Mouse (Mus musculus) CH12.LX (cell line): ENCODE measurements at regions not wholly inside any gene's neighbourhood (a gene's known extent, or its start where the extent isn't known, plus 50 kb on each side); places are given as distances from the start of the nearest gene placed in this dataset.

Source experiments
- CHD2 ChIP-seq: IDR thresholded peaks from 2 replicates; pipeline ENCODE4 v1.6.1; 2011; ENCODE audit warnings: low read length, improper control_type of control experiment
- CTCF ChIP-seq, 2 experiments: IDR thresholded peaks in 1 of 2; conservative IDR thresholded peaks in 1 of 2; 2 replicates each; pipeline ENCODE4 v1.5.1; 2011 to 2012; ENCODE audit warnings: low read depth in 2 of 2, low read length in 2 of 2, improper control_type of control experiment in 1 of 2, inconsistent platforms in 1 of 2, mild to moderate bottlenecking in 1 of 2, moderate library complexity in 1 of 2
- EP300 ChIP-seq: IDR thresholded peaks from 2 replicates; pipeline ENCODE4 v1.6.1; 2011; ENCODE audit warnings: low read length, improper control_type of control experiment
- HCFC1 ChIP-seq: IDR thresholded peaks from 2 replicates; pipeline ENCODE4 v1.6.1; 2012; ENCODE audit warnings: low read depth, mild to moderate bottlenecking, inconsistent platforms, low read length, improper control_type of control experiment
- PAX5 ChIP-seq: IDR thresholded peaks from 2 replicates; pipeline ENCODE4 v1.6.1; 2012; ENCODE audit warnings: low read length, inconsistent platforms, mixed read lengths
- POLR2A ChIP-seq: IDR thresholded peaks from 2 replicates; pipeline ENCODE4 v1.6.1; 2011; ENCODE audit warnings: low read depth, mild to moderate bottlenecking, improper control_type of control experiment, low read length
- POLR2AphosphoS2 ChIP-seq: IDR thresholded peaks from 2 replicates; pipeline ENCODE4 v1.6.1; 2011; ENCODE audit warnings: low read depth, low read length, improper control_type of control experiment
- TCF12 ChIP-seq: IDR thresholded peaks from 2 replicates; pipeline ENCODE4 v1.6.1; 2014; ENCODE audit warnings: low read depth, mild to moderate bottlenecking, inconsistent platforms, low read length, improper control_type of control experiment
- UBTF ChIP-seq: IDR thresholded peaks from 2 replicates; pipeline ENCODE4 v1.6.1; 2012; ENCODE audit warnings: low read depth, mild to moderate bottlenecking, inconsistent platforms, low read length, improper control_type of control experiment, moderate library complexity

DNA sequence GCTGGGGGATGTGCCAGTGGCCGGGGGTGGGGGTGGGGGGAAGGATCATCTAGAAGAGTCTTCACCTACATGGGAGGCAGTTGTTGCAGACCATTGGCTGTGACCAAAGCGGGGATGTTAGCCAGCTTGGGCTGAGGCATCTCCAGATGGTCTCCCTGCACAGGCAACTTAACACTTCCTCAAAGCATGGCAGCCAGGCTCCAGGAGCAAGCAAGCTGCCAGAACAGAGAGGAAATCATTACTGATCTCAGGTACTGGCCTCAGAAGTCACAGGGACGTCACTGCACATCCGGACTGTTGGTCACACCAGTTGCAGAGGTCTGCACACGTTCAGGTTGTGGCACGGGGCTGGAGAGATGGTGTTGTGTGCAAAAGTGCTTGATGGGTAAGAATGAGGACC is 321.1 kb upstream of the Tbx3 start:
- TF ChIP-seq UBTF = no peak
- TF ChIP-seq POLR2A = no peak
- TF ChIP-seq CTCF (conservative IDR thresholded peaks at IDR 0.05 in 1 of 2, IDR thresholded peaks at IDR 0.05 in 1 of 2; ENCODE audit: low read depth in 2 of 2, low read length in 2 of 2) = no peak
- no peak for TF ChIP-seq TCF12
- no peak for TF ChIP-seq EP300
- no peak for TF ChIP-seq PAX5
- no peak for TF ChIP-seq CHD2
- TF ChIP-seq HCFC1 = no peak
- no peak for TF ChIP-seq POLR2AphosphoS2
